Mouse (Mus musculus): ENCODE measurements around the gene Mtch1. TPM values are rescaled to one million over a fixed set of nuclear protein-coding genes. Genes with fewer than 3 reads are reported as not detected.

The Mtch1 gene
- total RNA-seq, 2 experiments from 2014 or later = 525 to 527 TPM

Other genes with a start within 250 kb of the Mtch1 start
- under 1 TPM; 0.12 to 0.26 TPM for gene Rab44, start 233.8 kb downstream of the Mtch1 start, total RNA-seq (2021)
- 10 to 100 TPM; 42.5 to 48.4 TPM for gene Cpne5, start 109.8 kb downstream of the Mtch1 start, total RNA-seq (2021)
- gene Ppil1, start 83.7 kb downstream of the Mtch1 start, total RNA-seq (2021) = 10 to 100 TPM; 17.3 to 18.1 TPM
- 10 to 100 TPM; 88.1 to 93.8 TPM for gene BC004004, start 79.1 kb downstream of the Mtch1 start, total RNA-seq (2021)
- 1 to 10 TPM; 1.6 to 1.9 TPM for gene Pi16, start 30.3 kb downstream of the Mtch1 start, total RNA-seq (2021)
- 1 to 10 TPM; 5.6 to 9.0 TPM for gene Fgd2, start 13.0 kb upstream of the Mtch1 start, total RNA-seq (2021)
- 1 to 10 TPM; 3.1 to 6.0 TPM for gene Pim1, start 142.8 kb upstream of the Mtch1 start, total RNA-seq (2021)
- not detected for gene Gm17657, start 201.7 kb upstream of the Mtch1 start, total RNA-seq (2021)
- gene Tbc1d22b, start 201.9 kb upstream of the Mtch1 start, total RNA-seq (2021) = 10 to 100 TPM; 43.7 to 44.9 TPM
- not detected for gene Tmem217, start 204.5 kb upstream of the Mtch1 start, total RNA-seq (2021)